Mouse (Mus musculus) G1E (cell line): Measurements from ENCODE around the gene Zc3hc1.

Source experiments
- CTCF ChIP-seq: IDR thresholded peaks from 2 replicates; pipeline ENCODE4 v1.5.1; 2012; ENCODE audit warnings: low read depth, low read length, inconsistent platforms, mixed read lengths
- GATA1 ChIP-seq: IDR thresholded peaks from 2 replicates; pipeline ENCODE4 v1.6.1; 2012; ENCODE audit warnings: borderline replicate concordance, low read length, inconsistent platforms, mixed read lengths
- GATA2 ChIP-seq: IDR thresholded peaks from 2 replicates; pipeline ENCODE4 v1.6.1; 2012; ENCODE audit warnings: low read depth, low read length, inconsistent platforms, borderline replicate concordance
- POLR2AphosphoS5 ChIP-seq: IDR thresholded peaks from 2 replicates; pipeline ENCODE4 v1.6.1; 2012; ENCODE audit warnings: low read depth, low read length, inconsistent platforms; ENCODE audit not compliant: insufficient replicate concordance
- TAL1 ChIP-seq: conservative IDR thresholded peaks from 2 replicates; pipeline ENCODE4 v1.6.1; 2012; ENCODE audit warnings: low read depth, low read length, inconsistent platforms, mixed read lengths

DNA sequence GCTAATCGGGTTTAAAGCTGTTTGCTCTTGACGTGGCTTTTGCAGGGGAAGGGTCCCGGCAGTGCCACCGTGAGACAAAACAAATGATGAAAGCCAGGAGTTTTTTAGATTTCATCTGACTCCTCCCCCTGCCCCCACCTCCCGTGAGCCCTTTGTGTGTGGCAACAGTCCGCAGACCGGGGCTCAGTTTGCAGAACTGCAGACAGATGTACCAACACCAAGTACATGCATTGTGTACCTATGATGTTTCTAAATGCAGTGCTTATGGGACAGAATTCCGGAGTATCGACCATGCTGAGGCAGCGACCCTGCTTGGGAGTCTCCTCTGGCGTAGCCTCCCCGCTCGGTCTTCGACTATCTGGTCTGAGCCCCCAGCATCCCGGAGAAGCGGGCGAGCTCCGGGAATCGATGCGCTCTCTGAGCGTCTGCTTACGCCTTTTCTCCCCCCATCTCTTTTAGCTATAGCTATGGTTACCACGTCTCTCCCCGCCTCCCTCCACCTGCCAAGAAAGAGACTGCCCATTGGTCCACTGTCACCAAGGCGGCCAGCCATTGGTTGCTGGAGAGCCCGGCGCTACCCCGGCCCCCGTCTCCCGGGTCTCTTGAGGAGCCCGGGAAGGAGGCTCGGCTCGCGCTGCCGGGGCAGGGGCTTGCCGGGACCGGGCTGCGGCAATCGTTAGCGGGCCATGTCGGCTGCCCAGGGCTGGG lies 10.6 kb upstream of the Zc3hc1 start, which contains the start of gene Klhdc10:
- TF ChIP-seq CTCF = no peak
- TF ChIP-seq GATA1 = no peak
- no peak for TF ChIP-seq TAL1
- TF ChIP-seq GATA2 = no peak
- TF ChIP-seq POLR2AphosphoS5 = no peak
